Mouse (Mus musculus) MEL (cell line): ENCODE data around the gene Tmem50a. TPM values are rescaled to one million over a fixed set of nuclear protein-coding genes. Genes with fewer than 3 reads are reported as not detected.
A peak's percentile ranks its signal among the peaks of the same experiment; 100 is the strongest.

Source experiments
- DNase-seq: peaks from one replicate; pipeline ENCODE4 v3.0.0; 2011; ENCODE audit warnings: low read depth, low spot score
- H3K27ac ChIP-seq: 2 replicates; pipeline ENCODE4 v1.5.1; 2012; ENCODE audit warnings: low read depth, mild to moderate bottlenecking, control low read depth, low read length, moderate library complexity; ENCODE audit not compliant: control insufficient read depth
- H3K27me3 ChIP-seq, 2 experiments: fragments of 150-350 bp in 1 of 2; sonication (generic) in 1 of 2; 2 replicates each; pipeline ENCODE4 v1.6.1; 2012; ENCODE audit warnings: low read length in 2 of 2, mild to moderate bottlenecking in 2 of 2, improper control_type of control experiment in 1 of 2, moderate library complexity in 1 of 2; ENCODE audit not compliant: insufficient read depth in 2 of 2, control insufficient read depth in 1 of 2
- H3K36me3 ChIP-seq, 2 experiments: 2 replicates each; pipeline ENCODE4 v1.6.1; 2012 to 2014; ENCODE audit warnings: low read length in 2 of 2, improper control_type of control experiment in 1 of 2, inconsistent platforms in 1 of 2, mild to moderate bottlenecking in 1 of 2; ENCODE audit not compliant: insufficient read depth in 2 of 2, control insufficient read depth in 1 of 2
- H3K4me1 ChIP-seq, 2 experiments: fragments of 150-350 bp in 1 of 2; sonication (generic) in 1 of 2; 2 replicates each; pipeline ENCODE4 v1.6.1; 2012; ENCODE audit warnings: low read length in 2 of 2, improper control_type of control experiment in 1 of 2, mild to moderate bottlenecking in 1 of 2; ENCODE audit not compliant: insufficient read depth in 2 of 2, control insufficient read depth in 1 of 2
- H3K4me3 ChIP-seq, 2 experiments: fragments of 150-350 bp in 1 of 2; sonication (generic) in 1 of 2; 2 replicates each; pipeline ENCODE4 v1.5.1; 2012; ENCODE audit warnings: low read depth in 2 of 2, low read length in 2 of 2, mild to moderate bottlenecking in 2 of 2, moderate library complexity in 2 of 2, control low read depth in 1 of 2, improper control_type of control experiment in 1 of 2; ENCODE audit not compliant: control insufficient read depth in 1 of 2, insufficient read depth in 1 of 2
- H3K79me2 ChIP-seq: 2 replicates; pipeline ENCODE4 v1.6.1; 2012; ENCODE audit warnings: mild to moderate bottlenecking, low read length, moderate library complexity; ENCODE audit not compliant: control insufficient read depth, poor library complexity, insufficient read depth
- H3K9ac ChIP-seq: 2 replicates; pipeline ENCODE4 v1.6.1; 2012; ENCODE audit warnings: low read depth, mild to moderate bottlenecking, control low read depth, low read length, moderate library complexity; ENCODE audit not compliant: control insufficient read depth, poor library complexity, severe bottlenecking
- H3K9me3 ChIP-seq: fragments of 150-350 bp; sonication (generic); replicated peaks from 2 replicates; pipeline ENCODE4 v1.6.1; 2012; ENCODE audit warnings: mild to moderate bottlenecking, low read length, improper control_type of control experiment, moderate library complexity; ENCODE audit not compliant: insufficient read depth
- BHLHE40 ChIP-seq: IDR thresholded peaks from 2 replicates; pipeline ENCODE4 v1.6.1; 2012; ENCODE audit warnings: low read depth, mild to moderate bottlenecking, inconsistent platforms, low read length, improper control_type of control experiment, borderline replicate concordance
- CHD1 ChIP-seq: IDR thresholded peaks from 2 replicates; pipeline ENCODE4 v1.6.1; 2012; ENCODE audit warnings: low read depth, mild to moderate bottlenecking, inconsistent platforms, low read length, improper control_type of control experiment
- CTCF ChIP-seq, 3 experiments: IDR thresholded peaks in 2 of 3; conservative IDR thresholded peaks in 1 of 3; 2 replicates each; pipeline ENCODE4 v1.5.1; 2011 to 2012; ENCODE audit warnings: low read length in 3 of 3, low read depth in 2 of 3, mild to moderate bottlenecking in 2 of 3, improper control_type of control experiment in 1 of 3, inconsistent platforms in 1 of 3, mixed read lengths in 1 of 3, moderate library complexity in 1 of 3; ENCODE audit not compliant: control insufficient read depth in 1 of 3, insufficient read depth in 1 of 3, poor library complexity in 1 of 3, severe bottlenecking in 1 of 3
- E2F4 ChIP-seq: IDR thresholded peaks from 2 replicates; pipeline ENCODE4 v1.6.1; 2011; ENCODE audit warnings: low read depth, low read length, improper control_type of control experiment, borderline replicate concordance
- ELF1 ChIP-seq: IDR thresholded peaks from 2 replicates; pipeline ENCODE4 v1.6.1; 2014; ENCODE audit warnings: low read depth, mild to moderate bottlenecking, inconsistent platforms, low read length, improper control_type of control experiment, moderate library complexity
- EP300 ChIP-seq, 2 experiments: IDR thresholded peaks; 2 replicates each; pipeline ENCODE4 v1.6.1; 2011; ENCODE audit warnings: improper control_type of control experiment in 2 of 2, low read length in 2 of 2, low read depth in 1 of 2, mild to moderate bottlenecking in 1 of 2
- ETS1 ChIP-seq: IDR thresholded peaks from 2 replicates; pipeline ENCODE4 v1.6.1; 2012; ENCODE audit warnings: low read depth, mild to moderate bottlenecking, inconsistent platforms, low read length, improper control_type of control experiment, moderate library complexity
- GABPA ChIP-seq: IDR thresholded peaks from 2 replicates; pipeline ENCODE4 v1.6.1; 2012; ENCODE audit warnings: low read depth, mild to moderate bottlenecking, inconsistent platforms, low read length, improper control_type of control experiment, moderate library complexity
- GATA1 ChIP-seq: IDR thresholded peaks from 2 replicates; pipeline ENCODE4 v1.6.1; 2011; ENCODE audit warnings: low read depth, low read length, improper control_type of control experiment
- HCFC1 ChIP-seq: IDR thresholded peaks from 2 replicates; pipeline ENCODE4 v1.6.1; 2012; ENCODE audit warnings: low read depth, mild to moderate bottlenecking, inconsistent platforms, low read length, improper control_type of control experiment, moderate library complexity
- JUND ChIP-seq: IDR thresholded peaks from 2 replicates; pipeline ENCODE4 v1.6.1; 2011; ENCODE audit warnings: low read depth, mild to moderate bottlenecking, improper control_type of control experiment, low read length
- KAT2A ChIP-seq: conservative IDR thresholded peaks from 2 replicates; pipeline ENCODE4 v1.6.1; 2012; ENCODE audit warnings: low read depth, low read length, improper control_type of control experiment, inconsistent platforms
- MAFK ChIP-seq: IDR thresholded peaks from 2 replicates; pipeline ENCODE4 v1.6.1; 2011; ENCODE audit warnings: low read depth, mild to moderate bottlenecking, low read length, improper control_type of control experiment, borderline replicate concordance
- MAX ChIP-seq: IDR thresholded peaks from 2 replicates; pipeline ENCODE4 v1.6.1; 2011; ENCODE audit warnings: low read length, improper control_type of control experiment
- MAZ ChIP-seq: IDR thresholded peaks from 2 replicates; pipeline ENCODE4 v1.6.1; 2012; ENCODE audit warnings: low read depth, mild to moderate bottlenecking, inconsistent platforms, low read length, improper control_type of control experiment
- MEF2A ChIP-seq: IDR thresholded peaks from 2 replicates; pipeline ENCODE4 v1.6.1; 2014; ENCODE audit warnings: low read depth, mild to moderate bottlenecking, inconsistent platforms, low read length, improper control_type of control experiment; ENCODE audit not compliant: poor library complexity, insufficient replicate concordance, severe bottlenecking; ENCODE audit errors: extremely low read depth
- MXI1 ChIP-seq: IDR thresholded peaks from 2 replicates; pipeline ENCODE4 v1.6.1; 2011; ENCODE audit warnings: mild to moderate bottlenecking, low read depth, low read length, improper control_type of control experiment
- MYB ChIP-seq: IDR thresholded peaks from 2 replicates; pipeline ENCODE4 v1.6.1; 2011; ENCODE audit warnings: mild to moderate bottlenecking, low read depth, low read length, improper control_type of control experiment
- MYC ChIP-seq: IDR thresholded peaks from 2 replicates; pipeline ENCODE4 v1.6.1; 2011; ENCODE audit warnings: low read depth, mild to moderate bottlenecking, low read length, improper control_type of control experiment, moderate library complexity
- NELFE ChIP-seq: IDR thresholded peaks from 2 replicates; pipeline ENCODE4 v1.6.1; 2011; ENCODE audit warnings: low read depth, low read length, improper control_type of control experiment
- POLR2A ChIP-seq, 2 experiments: IDR thresholded peaks; 2 replicates each; pipeline ENCODE4 v1.6.1; 2011 to 2012; ENCODE audit warnings: low read length in 2 of 2, mild to moderate bottlenecking in 2 of 2, control low read depth in 1 of 2, improper control_type of control experiment in 1 of 2, low read depth in 1 of 2, moderate library complexity in 1 of 2; ENCODE audit not compliant: control insufficient read depth in 1 of 2, insufficient read depth in 1 of 2, poor library complexity in 1 of 2
- POLR2AphosphoS2 ChIP-seq: IDR thresholded peaks from 2 replicates; pipeline ENCODE4 v1.6.1; 2011; ENCODE audit warnings: low read length, improper control_type of control experiment
- POLR2AphosphoS5 ChIP-seq: IDR thresholded peaks from 2 replicates; pipeline ENCODE4 v1.6.1; 2012; ENCODE audit warnings: low read depth, borderline replicate concordance, mild to moderate bottlenecking, inconsistent platforms, low read length, moderate library complexity, mixed read lengths
- RAD21 ChIP-seq: IDR thresholded peaks from 2 replicates; pipeline ENCODE4 v1.6.1; 2011; ENCODE audit warnings: mild to moderate bottlenecking, low read depth, low read length, improper control_type of control experiment
- RCOR1 ChIP-seq: IDR thresholded peaks from 2 replicates; pipeline ENCODE4 v1.6.1; 2012; ENCODE audit warnings: low read depth, mild to moderate bottlenecking, inconsistent platforms, low read length, improper control_type of control experiment
- SIN3A ChIP-seq: IDR thresholded peaks from 2 replicates; pipeline ENCODE4 v1.6.1; 2012; ENCODE audit warnings: low read length, improper control_type of control experiment, inconsistent platforms
- SMC3 ChIP-seq: IDR thresholded peaks from 2 replicates; pipeline ENCODE4 v1.6.1; 2011; ENCODE audit warnings: low read depth, low read length, improper control_type of control experiment
- TAL1 ChIP-seq: IDR thresholded peaks from 2 replicates; pipeline ENCODE4 v1.6.1; 2012; ENCODE audit warnings: mild to moderate bottlenecking, inconsistent platforms, low read length, moderate library complexity, mixed read lengths
- TBP ChIP-seq: IDR thresholded peaks from 2 replicates; pipeline ENCODE4 v1.8.0; 2011; ENCODE audit warnings: low read depth, low read length, improper control_type of control experiment
- TCF12 ChIP-seq: IDR thresholded peaks from 2 replicates; pipeline ENCODE4 v1.6.1; 2014; ENCODE audit warnings: low read depth, mild to moderate bottlenecking, inconsistent platforms, low read length, improper control_type of control experiment, moderate library complexity
- UBTF ChIP-seq: IDR thresholded peaks from 2 replicates; pipeline ENCODE4 v1.6.1; 2012; ENCODE audit warnings: low read depth, mild to moderate bottlenecking, inconsistent platforms, low read length, improper control_type of control experiment, moderate library complexity, borderline replicate concordance; ENCODE audit not compliant: insufficient read depth
- USF1 ChIP-seq: IDR thresholded peaks from 2 replicates; pipeline ENCODE4 v1.6.1; 2014; ENCODE audit warnings: low read depth, mild to moderate bottlenecking, inconsistent platforms, low read length, improper control_type of control experiment, moderate library complexity
- ZC3H11A ChIP-seq: IDR thresholded peaks from 2 replicates; pipeline ENCODE4 v1.6.1; 2012; ENCODE audit warnings: low read depth, mild to moderate bottlenecking, inconsistent platforms, low read length, improper control_type of control experiment
- ZKSCAN1 ChIP-seq: IDR thresholded peaks from 2 replicates; pipeline ENCODE4 v1.6.1; 2012; ENCODE audit warnings: low read depth, mild to moderate bottlenecking, inconsistent platforms, low read length, improper control_type of control experiment, moderate library complexity
- ZMIZ1 ChIP-seq: IDR thresholded peaks from 2 replicates; pipeline ENCODE4 v1.6.1; 2012; ENCODE audit warnings: low read depth, mild to moderate bottlenecking, inconsistent platforms, low read length, improper control_type of control experiment, moderate library complexity
- ZNF384 ChIP-seq: IDR thresholded peaks from 2 replicates; pipeline ENCODE4 v1.6.1; 2012; ENCODE audit warnings: low read depth, mild to moderate bottlenecking, inconsistent platforms, low read length, improper control_type of control experiment
- polyA plus RNA-seq, 2 experiments: library from polyadenylated mRNA; stranded (reverse) in 1 of 2; unstranded in 1 of 2; fragments of >175 nt in 1 of 2; fragments of >200 nt in 1 of 2; gene quantifications; 2 replicates each; pipeline versions ENCODE4 v1.2.1 to v1.2.4; 2012; ENCODE audit warnings: low replicate concordance in 2 of 2, low read depth in 1 of 2; ENCODE audit not compliant: insufficient read length in 2 of 2, insufficient read depth in 1 of 2, missing spikeins in 1 of 2
- total RNA-seq: library from RNA; depleted of rRNA; stranded (reverse); fragments of 300-350 nt; gene quantifications from 2 replicates; pipeline ENCODE4 v1.2.3, GENCODE M21; 2012

Gene Tmem50a
- total and polyA plus RNA-seq, 3 experiments: 58.5 to 115 TPM; not detected in 1

GRCm38 (mm10) chr4:134929536-134929935 lies 14.7 kb upstream of the Tmem50a start:
- H3K9ac ChIP-seq: no peak overlapping the region
- peak overlapping the region; percentile 36; the same call in 1 of the 2 replicates for H3K27ac ChIP-seq
- peaks cover 3 to 6% of the 10 kb centered on the region in 2 experiments; a peak in 3 of 4 replicates for H3K4me1 ChIP-seq
- peaks cover 35 to 36% of the 10 kb centered on the region in 2 experiments for H3K36me3 ChIP-seq
- H3K9me3 ChIP-seq: no peaks in the 10 kb centered on the region
- H3K79me2 ChIP-seq: peaks cover 28% of the 10 kb centered on the region
- DNase-seq: peak; percentile 82
- H3K4me3 ChIP-seq: no peak overlapping the region
- no peak for TF ChIP-seq MAZ
- TF ChIP-seq ZC3H11A: no peak
- no peak for TF ChIP-seq MAX
- TF ChIP-seq SMC3: no peak
- TF ChIP-seq HCFC1: peak; percentile 33; the same call in 1 of the 2 replicates
- peak; percentile 9; the same call in 1 of the 2 replicates for TF ChIP-seq ETS1
- TF ChIP-seq E2F4: no peak
- TF ChIP-seq ELF1: no peak
- TF ChIP-seq TCF12: no peak
- no peak for TF ChIP-seq TAL1
- no peak for TF ChIP-seq CHD1
- TF ChIP-seq CTCF (IDR thresholded peaks at IDR 0.05 in 2 of 3, conservative IDR thresholded peaks at IDR 0.05 in 1 of 3; ENCODE audit: control insufficient read depth in 1 of 3, insufficient read depth in 1 of 3, low read depth in 2 of 3, low read length in 3 of 3, poor library complexity in 1 of 3, severe bottlenecking in 1 of 3): no peak
- no peak for TF ChIP-seq MAFK
- TF ChIP-seq MXI1: peak; percentile 15; the same call in 1 of the 2 replicates
- TF ChIP-seq EP300 (IDR thresholded peaks at IDR 0.05; ENCODE audit: low read depth in 1 of 2, low read length in 2 of 2): peak in 1 of 2 experiments; percentile 29; a peak in 1 of 4 replicates
- TF ChIP-seq JUND: no peak
- no peak for TF ChIP-seq KAT2A
- no peak for TF ChIP-seq UBTF
- TF ChIP-seq MYB: no peak
- TF ChIP-seq POLR2AphosphoS5: no peak; the same call in 1 of the 2 replicates
- TF ChIP-seq GATA1: no peak
- TF ChIP-seq NELFE: no peak
- TF ChIP-seq ZNF384: peak; percentile 42; the same call in 1 of the 2 replicates
- 0 out of 2 replicates have a peak, but pooled peaks have one; percentile 14 for TF ChIP-seq TBP
- TF ChIP-seq POLR2A (IDR thresholded peaks at IDR 0.05; ENCODE audit: control insufficient read depth in 1 of 2, insufficient read depth in 1 of 2, low read depth in 1 of 2, low read length in 2 of 2, poor library complexity in 1 of 2): no peak
- no peak; the same call in 1 of the 2 replicates for TF ChIP-seq ZMIZ1
- no peak for TF ChIP-seq RAD21
- TF ChIP-seq MEF2A: no peak
- no peak for TF ChIP-seq USF1
- TF ChIP-seq GABPA: no peak
- peak; percentile 28 for TF ChIP-seq SIN3A
- TF ChIP-seq POLR2AphosphoS2: no peak
- TF ChIP-seq ZKSCAN1: no peak
- no peak for TF ChIP-seq RCOR1
- TF ChIP-seq MYC: 0 out of 2 replicates have a peak, but pooled peaks have one; percentile 59
- no peak for TF ChIP-seq BHLHE40
- TF ChIP-seq, all 39 proteins: peak for 8
- H3K27me3 ChIP-seq: no peaks in the 10 kb centered on the region
